ENCODE assay signal across 10 mouse cellular contexts in genomic region chr12:70913429-70913828, GRCm38 (mm10). TPM values are rescaled to one million over a fixed set of nuclear protein-coding genes. Genes with fewer than 3 reads are reported as not detected.
DNase-seq lines count a peak whose midpoint lies in the region; ATAC-seq and TF ChIP-seq lines count a peak whose summit lies in the region.
"Had no signal": no experiment of that assay in that cellular context is flagged by ENCODE, and none has a peak within 500 bp of the region (broad histone marks: within the 10 kb centered on the region; RNA-seq: fewer than 3 reads in every experiment).

No protein-coding gene starts in this region.

- no peak for TF ChIP-seq EP300 in liver, embryonic 14.5 days (IDR thresholded peaks at IDR 0.05; ENCODE audit: low read depth)

- no peak overlapping the region for H3K27ac ChIP-seq in hindbrain, postnatal 0 days
- H3K27ac ChIP-seq in hindbrain, embryonic 14.5 days = no peak overlapping the region
- no peak overlapping the region for H3K27ac ChIP-seq in liver, embryonic 14.5 days
- H3K27ac ChIP-seq in forebrain, embryonic 12.5 days = no peak overlapping the region
- H3K27ac ChIP-seq: embryonic facial prominence, embryonic 13.5 days; midbrain, embryonic 12.5 days had no signal

- H3K4me1 ChIP-seq in hindbrain, postnatal 0 days (ENCODE audit: insufficient read depth, low read length) = no peaks in the 10 kb centered on the region
- no peaks in the 10 kb centered on the region for H3K4me1 ChIP-seq in hindbrain, embryonic 14.5 days (replicated peaks; ENCODE audit: control insufficient read depth, insufficient read depth, low read length)
- 0 out of 4 replicates have a peak, but pooled peaks cover 0 to 2% of the 10 kb centered on the region in 2 experiments for H3K4me1 ChIP-seq in liver, embryonic 14.5 days (replicated peaks; ENCODE audit: control insufficient read depth in 2 of 2, insufficient read depth in 2 of 2, low read length in 1 of 2)
- peaks cover 6% of the 10 kb centered on the region; the same call in 1 of the 2 replicates for H3K4me1 ChIP-seq in forebrain, embryonic 12.5 days

- H3K36me3 ChIP-seq in hindbrain, postnatal 0 days (ENCODE audit: insufficient read depth, low read length) = no peaks in the 10 kb centered on the region
- no peaks in the 10 kb centered on the region for H3K36me3 ChIP-seq in hindbrain, embryonic 14.5 days (replicated peaks; ENCODE audit: control insufficient read depth, insufficient read depth)
- H3K36me3 ChIP-seq in liver, embryonic 14.5 days (replicated peaks; ENCODE audit: control insufficient read depth, insufficient read depth, low read depth) = no peaks in the 10 kb centered on the region
- H3K36me3 ChIP-seq in forebrain, embryonic 12.5 days (replicated peaks) = no peaks in the 10 kb centered on the region
- H3K36me3 ChIP-seq: embryonic facial prominence, embryonic 13.5 days; midbrain, embryonic 12.5 days had no signal

- no peak overlapping the region for H3K4me2 ChIP-seq in hindbrain, postnatal 0 days (ENCODE audit: low read depth, low read length)
- H3K4me2 ChIP-seq in hindbrain, embryonic 14.5 days (replicated peaks) = no peak overlapping the region
- no peak overlapping the region for H3K4me2 ChIP-seq in liver, embryonic 14.5 days (ENCODE audit: low read depth)
- no peak overlapping the region for H3K4me2 ChIP-seq in forebrain, embryonic 12.5 days
- H3K4me2 ChIP-seq: embryonic facial prominence, embryonic 13.5 days; midbrain, embryonic 12.5 days had no signal

- no peaks in the 10 kb centered on the region for H3K9me3 ChIP-seq in hindbrain, postnatal 0 days (ENCODE audit: low read length)
- no peaks in the 10 kb centered on the region for H3K9me3 ChIP-seq in hindbrain, embryonic 14.5 days (ENCODE audit: control insufficient read depth, low read length)
- H3K9me3 ChIP-seq in liver, embryonic 14.5 days (ENCODE audit: control insufficient read depth, low read length) = no peaks in the 10 kb centered on the region
- no peaks in the 10 kb centered on the region for H3K9me3 ChIP-seq in forebrain, embryonic 12.5 days
- H3K9me3 ChIP-seq: embryonic facial prominence, embryonic 13.5 days; midbrain, embryonic 12.5 days had no signal

- no peak overlapping the region for H3K9ac ChIP-seq in hindbrain, postnatal 0 days (replicated peaks; ENCODE audit: low read length)
- H3K9ac ChIP-seq in hindbrain, embryonic 14.5 days = no peak overlapping the region
- no peak overlapping the region for H3K9ac ChIP-seq in liver, embryonic 14.5 days (replicated peaks)
- H3K9ac ChIP-seq in forebrain, embryonic 12.5 days = no peak overlapping the region
- H3K9ac ChIP-seq: embryonic facial prominence, embryonic 13.5 days; midbrain, embryonic 12.5 days had no signal

- peak; percentile 60 for TF ChIP-seq CTCF in hindbrain, postnatal 0 days (IDR thresholded peaks at IDR 0.05; ENCODE audit: low read depth)
- TF ChIP-seq CTCF in liver, embryonic 14.5 days (IDR thresholded peaks at IDR 0.05; ENCODE audit: low read depth) = peak; percentile 98

- peak; percentile 6 for DNase-seq in hindbrain, postnatal 0 days (ENCODE audit: low spot score)
- DNase-seq in hindbrain, embryonic 14.5 days (ENCODE audit: low spot score) = no peak
- DNase-seq in ES-CJ7 (ENCODE audit: low read depth, low spot score) = peak; percentile 83
- DNase-seq in c-Kit-positive CD71-positive TER-119-negative erythroid progenitor cells, embryonic 14.5 days (ENCODE audit: low read depth) = peak; percentile 86
- peak; percentile 52 to 72 (median 63) for DNase-seq in liver, embryonic 14.5 days (ENCODE audit: low read depth in 3 of 3, low spot score in 3 of 3)
- DNase-seq in right cerebral cortex, postnatal 4 days = peak; percentile 42

- 51% methylated on average over 3 of the region's 3 CpGs for WGBS in hindbrain, postnatal 0 days
- 61% methylated on average over 3 of the region's 3 CpGs for WGBS in hindbrain, embryonic 14.5 days
- WGBS in liver, embryonic 14.5 days (ENCODE audit: insufficient replicate concordance) = 14% methylated on average over 3 of the region's 3 CpGs
- WGBS in forebrain, embryonic 12.5 days = 50% methylated on average over 3 of the region's 3 CpGs

- H3K27me3 ChIP-seq in hindbrain, postnatal 0 days (ENCODE audit: insufficient read depth, low read length) = no peaks in the 10 kb centered on the region
- no peaks in the 10 kb centered on the region for H3K27me3 ChIP-seq in hindbrain, embryonic 14.5 days (ENCODE audit: control insufficient read depth, insufficient read depth, low read length)
- no peaks in the 10 kb centered on the region for H3K27me3 ChIP-seq in liver, embryonic 14.5 days (ENCODE audit: control insufficient read depth, insufficient read depth, low read length)
- H3K27me3 ChIP-seq in forebrain, embryonic 12.5 days = no peaks in the 10 kb centered on the region
- H3K27me3 ChIP-seq: embryonic facial prominence, embryonic 13.5 days had no signal

- ATAC-seq in hindbrain, postnatal 0 days = no peak
- ATAC-seq in hindbrain, embryonic 14.5 days (ENCODE audit: low FRiP score) = no peak
- ATAC-seq in hematopoietic stem cell, adult 5-6 weeks (replicated peaks in 1 of 2; ENCODE audit: insufficient read depth in 1 of 2, low FRiP score in 2 of 2, low TSS enrichment in 1 of 2, low read depth in 1 of 2, poor library complexity in 2 of 2, severe bottlenecking in 2 of 2) = peak; percentile 25 to 40; a peak in 1 of 4 replicates
- ATAC-seq in liver, embryonic 14.5 days (ENCODE audit: insufficient read depth) = peak; percentile 51; the same call in 1 of the 2 replicates
- ATAC-seq in forebrain, embryonic 12.5 days (ENCODE audit: low FRiP score) = no peak

- no peak overlapping the region for H3K4me3 ChIP-seq in hindbrain, postnatal 0 days (ENCODE audit: low read length)
- no peak overlapping the region for H3K4me3 ChIP-seq in hindbrain, embryonic 14.5 days (replicated peaks; ENCODE audit: low read length)
- H3K4me3 ChIP-seq in liver, embryonic 14.5 days (ENCODE audit: insufficient read depth in 1 of 2, low read depth in 2 of 2, low read length in 2 of 2) = no peak overlapping the region
- H3K4me3 ChIP-seq in forebrain, embryonic 12.5 days (replicated peaks) = no peak overlapping the region
- H3K4me3 ChIP-seq: embryonic facial prominence, embryonic 13.5 days; midbrain, embryonic 12.5 days had no signal

RNA-seq across cellular contexts. Expression of gene Actr10, which starts 24.2 kb away (rescaled TPM):
- 111 and 123 TPM in 2 replicates for total RNA-seq in hindbrain, postnatal 0 days (2014; rRNA removed)
- 173 and 176 TPM in 2 replicates for polyA plus RNA-seq in hindbrain, postnatal 0 days (2015; fragmentation: Nextera tagmentation; extraction: Ambion mirVana)
- 220 and 224 TPM in 2 replicates for polyA plus RNA-seq in hindbrain, embryonic 14.5 days (2014; fragmentation: Nextera tagmentation; extraction: Ambion mirVana)
- 43.8 and 75.4 TPM in 2 replicates for total RNA-seq in hematopoietic stem cell, adult 5-6 weeks (2017)
- 11.4 and 20.1 TPM in 2 replicates for polyA plus RNA-seq in liver, embryonic 14.5 days (2012; rRNA removed)
- polyA plus RNA-seq in liver, embryonic 14.5 days (2014; fragmentation: Nextera tagmentation; extraction: Ambion mirVana) = 127 and 128 TPM in 2 replicates
- 248 and 252 TPM in 2 replicates for polyA plus RNA-seq in forebrain, embryonic 12.5 days (2016; fragmentation: Nextera tagmentation; extraction: Ambion mirVana)

Comparison
In these comparisons a context has a peak if more than half of its experiments do, and no peak if none do; other contexts are left out.
1. ATAC-seq: peak in hematopoietic stem cell, adult 5-6 weeks (2 of 2) and liver, embryonic 14.5 days (single experiment); none in hindbrain, postnatal 0 days (single experiment), hindbrain, embryonic 14.5 days (single experiment) and forebrain, embryonic 12.5 days (single experiment).